Mouse (Mus musculus) small intestine, adult 2 months (tissue): ENCODE measurements around the gene Akap13. TPM values are rescaled to one million over a fixed set of nuclear protein-coding genes. Genes with fewer than 3 reads are reported as not detected.

Experiments
- H3K27ac ChIP-seq: fragments of 200-500 bp; 2 replicates; pipeline ENCODE4 v1.5.1; 2012; ENCODE audit warnings: low read depth, low read length, control low read depth, inconsistent platforms; ENCODE audit not compliant: insufficient read depth
- H3K27me3 ChIP-seq: fragments of 200-500 bp; 2 replicates; pipeline ENCODE4 v1.6.1; 2012; ENCODE audit warnings: mild to moderate bottlenecking, moderate library complexity, low read length, inconsistent platforms; ENCODE audit not compliant: control insufficient read depth, insufficient read depth
- H3K36me3 ChIP-seq: fragments of 200-500 bp; 2 replicates; pipeline ENCODE4 v1.6.1; 2012; ENCODE audit warnings: mild to moderate bottlenecking, low read length, control low read depth, inconsistent platforms; ENCODE audit not compliant: control insufficient read depth, insufficient read depth
- H3K4me1 ChIP-seq: fragments of 200-500 bp; 2 replicates; pipeline ENCODE4 v1.6.1; 2012; ENCODE audit warnings: low read length, inconsistent platforms, mixed read lengths; ENCODE audit not compliant: control insufficient read depth, insufficient read depth, insufficient read length
- H3K4me3 ChIP-seq: fragments of 200-500 bp; 2 replicates; pipeline ENCODE4 v1.5.1; 2012; ENCODE audit warnings: low read depth, mild to moderate bottlenecking, control low read depth, inconsistent platforms, low read length, moderate library complexity
- CTCF ChIP-seq: fragments of 200-500 bp; IDR thresholded peaks from 2 replicates; pipeline ENCODE4 v1.5.1; 2012; ENCODE audit warnings: low read depth, mild to moderate bottlenecking, control low read depth, inconsistent platforms, low read length, moderate library complexity, mixed read lengths; ENCODE audit not compliant: insufficient replicate concordance, insufficient read length; ENCODE audit errors: extremely low read depth
- POLR2A ChIP-seq: fragments of 200-500 bp; IDR thresholded peaks from 2 replicates; pipeline ENCODE4 v1.6.1; 2012; ENCODE audit warnings: low read depth, mild to moderate bottlenecking, control low read depth, inconsistent platforms, low read length, moderate library complexity
- WGBS: fragments of 180-500 bp; shearing (Covaris S2); methylation state at CpG from one replicate; pipeline ENCODE4 v1.1.7; 2018; 5-methylcytosine and 5-hydroxymethylcytosine counted together
- polyA plus RNA-seq: library from polyadenylated mRNA; depleted of rRNA; stranded (reverse); fragments of >200 nt; gene quantifications from 2 replicates; pipeline ENCODE4 v1.2.3, GENCODE M21; 2012

Gene Akap13
- polyA plus RNA-seq, 1 experiment = 15.8 TPM

DNA sequence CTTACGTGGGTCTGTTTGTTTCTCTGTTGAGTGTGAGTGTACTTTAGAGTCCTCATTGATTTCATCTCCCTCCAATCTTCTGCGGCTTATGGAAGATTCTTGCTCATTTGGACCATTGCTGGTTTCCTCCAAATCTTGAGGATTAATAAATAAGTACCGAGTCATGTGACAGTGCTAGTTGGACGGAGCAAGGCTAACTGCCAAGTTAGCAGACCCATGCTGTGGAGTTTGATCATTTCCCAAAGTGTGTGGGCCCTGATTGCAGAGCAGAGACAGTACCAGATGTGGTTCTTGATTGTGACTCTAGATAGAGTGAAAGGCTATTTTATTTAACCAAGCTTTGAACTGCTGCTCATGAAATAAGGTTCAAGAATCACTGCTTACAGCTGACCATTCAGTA is 73.4 kb downstream of the Akap13 start:
- Histone ChIP-seq H3K36me3 (no peaks in the 10 kb centered on the region), H3K27me3 (no peaks in the 10 kb centered on the region), H3K27ac (no peak overlapping the region), H3K4me3 (no peak overlapping the region), H3K4me1 (peaks cover 8% of the 10 kb centered on the region; the same call in 1 of the 2 replicates)
- TF ChIP-seq POLR2A (no peak), CTCF (no peak)
- 60% methylated on average over 4 of the region's 4 CpGs for WGBS

GRCm38 (mm10) chr7:75529857-75530437 is 74.6 kb downstream of the Akap13 start:
- TF ChIP-seq CTCF (no peak), POLR2A (no peak)
- Histone ChIP-seq H3K36me3 (no peaks in the 10 kb centered on the region), H3K27me3 (no peaks in the 10 kb centered on the region), H3K4me1 (0 out of 2 replicates have a peak, but pooled peaks cover 6% of the 10 kb centered on the region), H3K27ac (no peak overlapping the region), H3K4me3 (no peak overlapping the region)
- 77% methylated on average over 7 of the region's 7 CpGs for WGBS

DNA sequence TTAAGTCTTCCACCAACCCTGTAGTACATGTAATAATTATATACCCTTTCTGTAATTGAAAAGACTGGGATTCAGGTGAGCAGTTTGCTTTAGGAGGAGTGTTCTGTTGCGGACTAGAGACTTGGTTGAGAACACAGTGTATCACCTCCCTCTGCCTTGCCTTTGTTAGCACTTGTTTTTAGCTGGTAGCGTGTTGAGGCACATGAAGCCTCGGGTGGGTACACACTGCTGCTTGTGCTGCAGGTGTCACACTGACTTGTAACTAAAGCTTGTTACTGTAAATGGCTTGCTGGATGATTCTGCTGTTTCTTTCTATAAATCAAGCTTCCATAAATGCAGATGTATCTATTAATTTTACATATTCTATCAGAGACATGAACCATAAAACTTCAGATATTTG is 75.3 kb downstream of the Akap13 start:
- WGBS = 95% methylated on average over 3 of the region's 3 CpGs
- Histone ChIP-seq H3K27ac (no peak overlapping the region), H3K36me3 (peaks cover 2% of the 10 kb centered on the region; the same call in 1 of the 2 replicates), H3K4me3 (no peak overlapping the region), H3K4me1 (0 out of 2 replicates have a peak, but pooled peaks cover 5% of the 10 kb centered on the region), H3K27me3 (no peaks in the 10 kb centered on the region)
- TF ChIP-seq POLR2A (no peak), CTCF (no peak)

- Histone ChIP-seq H3K27ac (no peak overlapping the region), H3K36me3 (peaks cover 2% of the 10 kb centered on the region; the same call in 1 of the 2 replicates), H3K4me3 (no peak overlapping the region), H3K4me1 (0 out of 2 replicates have a peak, but pooled peaks cover 2% of the 10 kb centered on the region), H3K27me3 (no peaks in the 10 kb centered on the region)
- TF ChIP-seq POLR2A (no peak), CTCF (no peak)
- 67% methylated on average over 5 of the region's 5 CpGs for WGBS
Observed at GRCm38 (mm10) chr7:75533079-75533478, 77.7 kb downstream of the Akap13 start.

DNA sequence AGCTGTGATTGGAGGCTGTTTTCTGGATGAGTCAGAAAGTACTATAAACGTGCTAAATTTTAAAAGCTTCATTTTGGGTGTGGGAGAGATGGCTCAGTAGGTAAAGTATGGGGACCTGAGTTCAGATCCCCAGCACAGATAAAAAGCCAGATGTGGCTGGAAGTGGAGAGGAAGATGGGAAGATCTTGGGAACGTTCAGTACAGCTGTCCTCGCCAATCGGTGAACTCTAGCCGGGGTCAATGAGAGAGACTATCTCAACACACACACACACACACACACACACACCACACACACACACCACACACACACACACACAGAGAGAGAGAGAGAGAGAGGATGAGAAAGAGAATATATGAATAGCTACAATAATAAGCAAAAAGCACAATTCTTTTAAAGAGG is 81.0 kb downstream of the Akap13 start:
- H3K4me3 ChIP-seq = no peak overlapping the region
- no peaks in the 10 kb centered on the region for H3K27me3 ChIP-seq
- peaks cover 2% of the 10 kb centered on the region; the same call in 1 of the 2 replicates for H3K36me3 ChIP-seq
- H3K27ac ChIP-seq = no peak overlapping the region
- H3K4me1 ChIP-seq = 0 out of 2 replicates have a peak, but pooled peaks cover 2% of the 10 kb centered on the region
- 81% methylated on average over 5 of the region's 5 CpGs for WGBS
- TF ChIP-seq CTCF (no peak), POLR2A (no peak)

DNA sequence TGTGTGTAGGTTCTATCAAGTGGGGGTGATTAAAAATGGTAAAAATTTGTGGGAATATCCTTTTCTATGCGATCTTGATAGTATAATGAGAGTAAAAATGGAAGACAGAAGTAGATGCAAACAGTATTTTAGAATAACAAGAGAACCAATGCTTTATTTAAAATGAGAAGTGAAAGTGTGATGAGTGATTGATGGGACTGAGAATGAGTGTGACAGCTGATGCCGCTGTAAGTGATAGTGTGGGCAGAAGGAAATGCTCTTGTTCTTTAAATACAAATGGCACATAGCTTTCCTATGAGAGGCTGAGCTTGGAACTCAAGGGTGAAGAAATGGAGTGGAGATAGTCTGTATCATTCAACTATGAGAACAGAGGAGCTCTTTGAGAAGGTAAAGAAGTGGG is 82.2 kb downstream of the Akap13 start:
- H3K27ac ChIP-seq = no peak overlapping the region
- 0 out of 2 replicates have a peak, but pooled peaks cover 2% of the 10 kb centered on the region for H3K4me1 ChIP-seq
- no peaks in the 10 kb centered on the region for H3K27me3 ChIP-seq
- TF ChIP-seq CTCF (no peak), POLR2A (no peak)
- WGBS = 87% methylated on average over 2 of the region's 2 CpGs
- H3K4me3 ChIP-seq = no peak overlapping the region
- H3K36me3 ChIP-seq = peaks cover 2% of the 10 kb centered on the region; the same call in 1 of the 2 replicates

DNA sequence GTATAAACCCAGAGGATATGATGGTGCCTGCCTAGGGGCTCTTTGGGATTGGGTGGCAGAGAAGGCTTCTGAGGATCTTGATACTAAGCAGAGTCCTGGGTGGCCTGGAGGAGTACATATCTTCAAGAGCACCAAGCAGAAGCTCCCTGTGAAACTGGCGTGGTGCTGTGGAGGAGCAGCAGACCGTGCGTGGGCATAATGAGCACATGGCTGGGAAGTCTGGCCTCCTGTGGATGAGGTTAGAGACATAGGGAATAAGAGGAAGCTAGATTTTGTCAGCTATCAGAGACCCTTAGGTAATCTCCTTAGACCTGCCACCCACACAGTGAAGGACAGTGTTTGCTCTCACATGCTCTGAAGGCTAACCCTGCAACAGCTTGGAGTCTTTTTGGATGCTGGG is 83.2 kb downstream of the Akap13 start:
- TF ChIP-seq POLR2A (no peak), CTCF (no peak)
- no peaks in the 10 kb centered on the region for H3K4me1 ChIP-seq
- peaks cover 2% of the 10 kb centered on the region; the same call in 1 of the 2 replicates for H3K36me3 ChIP-seq
- no peak overlapping the region for H3K4me3 ChIP-seq
- no peaks in the 10 kb centered on the region for H3K27me3 ChIP-seq
- H3K27ac ChIP-seq = no peak overlapping the region
- 94% methylated on average over 3 of the region's 3 CpGs for WGBS
